18 mouse cellular contexts compared by ENCODE assay signal in the genomic region with DNA sequence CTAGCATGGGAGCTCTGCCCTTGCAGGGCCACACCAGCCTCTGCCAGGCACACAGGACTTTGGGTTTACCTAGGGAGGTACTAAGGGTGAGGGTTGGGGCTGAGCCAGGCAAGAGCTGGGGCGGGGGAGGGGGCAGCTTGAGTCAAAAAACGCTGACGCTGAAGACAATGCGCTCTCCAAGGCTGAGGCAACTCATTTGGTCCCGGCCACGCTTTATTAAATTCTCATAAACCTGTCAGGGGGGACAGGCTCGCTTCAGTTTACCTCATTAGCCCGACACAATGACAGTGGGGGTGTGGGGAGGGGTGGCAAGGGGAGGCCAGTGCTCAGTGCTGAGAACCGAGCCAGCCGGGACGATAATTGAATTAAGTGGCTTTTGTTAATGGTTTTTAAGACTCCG. TPM values are rescaled to one million over a fixed set of nuclear protein-coding genes. Genes with fewer than 3 reads are reported as not detected.
DNase-seq lines count a peak whose midpoint lies in the region; ATAC-seq and TF ChIP-seq lines count a peak whose summit lies in the region.
"Had no signal": no experiment of that assay in that cellular context is flagged by ENCODE, and none has a peak within 500 bp of the region (broad histone marks: within the 10 kb centered on the region; RNA-seq: fewer than 3 reads in every experiment).

No protein-coding gene starts in this region.

- no peaks in the 10 kb centered on the region for H3K36me3 ChIP-seq in midbrain, embryonic 14.5 days (ENCODE audit: control insufficient read depth, insufficient read depth, low read length)
- H3K36me3 ChIP-seq: liver, embryonic 12.5 days had no signal

- peak; percentile 19 for DNase-seq in kidney, adult 9 months
- DNase-seq in kidney, adult 11 months = no peak
- DNase-seq in brain, embryonic 14.5 days (ENCODE audit: low read depth) = peak; percentile 71
- peak; percentile 47 for DNase-seq in embryo, embryonic 9.5 days (ENCODE audit: extremely low spot score)
- peak; percentile 57 for DNase-seq in midbrain, embryonic 14.5 days
- DNase-seq in thymus, postnatal 14 days = no peak
- DNase-seq: cerebellum, adult 9-10 months; gastrocnemius, adult 2 months; heart, postnatal 4 days had no signal

- 3% methylated on average over 12 of the region's 12 CpGs for WGBS in midbrain, embryonic 14.5 days

- peaks cover 32% of the 10 kb centered on the region for H3K27me3 ChIP-seq in midbrain, embryonic 14.5 days (ENCODE audit: control insufficient read depth, insufficient read depth, low read length)

- no peak for TF ChIP-seq CTCF in brain, embryonic 14.5 days (IDR thresholded peaks at IDR 0.05; ENCODE audit: borderline replicate concordance, extremely low read depth, insufficient read depth, insufficient read length)

- no peak; the same call in 1 of the 2 replicates for ATAC-seq in midbrain, embryonic 14.5 days (ENCODE audit: low FRiP score, low TSS enrichment)
- no peak for ATAC-seq in erythroid progenitor cell, adult 5-6 weeks (replicated peaks; ENCODE audit: low FRiP score, poor library complexity, severe bottlenecking)
- ATAC-seq in CD4-positive, CD25-positive, alpha-beta regulatory T cell, adult 4 months = no peak
- ATAC-seq: liver, embryonic 12.5 days; lung, postnatal 0 days had no signal

- no peak overlapping the region for H3K27ac ChIP-seq in midbrain, embryonic 14.5 days (replicated peaks; ENCODE audit: low read depth, low read length)
- H3K27ac ChIP-seq: gastrocnemius, adult 2 months; left cerebral cortex, adult 2 months; liver, embryonic 12.5 days had no signal

- no peaks in the 10 kb centered on the region for H3K9me3 ChIP-seq in midbrain, embryonic 14.5 days (ENCODE audit: control insufficient read depth, low read length)
- H3K9me3 ChIP-seq: liver, embryonic 12.5 days had no signal

- H3K4me1 ChIP-seq in midbrain, embryonic 14.5 days (ENCODE audit: control insufficient read depth, insufficient read depth, low read length) = peaks cover 26% of the 10 kb centered on the region
- H3K4me1 ChIP-seq: liver, embryonic 12.5 days had no signal

- no peak overlapping the region for H3K4me2 ChIP-seq in midbrain, embryonic 14.5 days (ENCODE audit: low read length)
- H3K4me2 ChIP-seq: liver, embryonic 12.5 days had no signal

- H3K4me3 ChIP-seq in midbrain, embryonic 14.5 days (replicated peaks; ENCODE audit: low read depth, low read length) = no peak overlapping the region
- H3K4me3 ChIP-seq: gastrocnemius, adult 2 months; left cerebral cortex, adult 2 months; liver, embryonic 12.5 days had no signal

- no peak overlapping the region for H3K9ac ChIP-seq in midbrain, embryonic 14.5 days (replicated peaks; ENCODE audit: low read length)
- H3K9ac ChIP-seq: liver, embryonic 12.5 days had no signal

- no peak for TF ChIP-seq POLR2A in brain, embryonic 14.5 days (IDR thresholded peaks at IDR 0.05; ENCODE audit: borderline replicate concordance, extremely low read depth, insufficient read depth, insufficient read length, poor library complexity, severe bottlenecking)

RNA-seq across cellular contexts. Expression of a gene that starts 13.9 kb away (rescaled TPM):
- polyA plus RNA-seq in brain, embryonic 14.5 days (2012; rRNA removed) = 0.08 TPM in 1 of 2 replicates, not detected in the other
- not detected in 2 replicates for polyA plus RNA-seq in midbrain, embryonic 14.5 days (2014; fragmentation: Nextera tagmentation; extraction: Ambion mirVana)
- total RNA-seq in erythroid progenitor cell, adult 5-6 weeks (2015; ENCODE audit: low replicate concordance) = not detected in 2 replicates
- not detected in 2 replicates for total RNA-seq in erythroid progenitor cell, adult 5-6 weeks (2017; ENCODE audit: low replicate concordance)
- polyA plus RNA-seq in CD4-positive, CD25-positive, alpha-beta regulatory T cell, adult 4 months (2017; shearing (Covaris generic)) = not detected
- total RNA-seq: gastrocnemius, adult 2 months; heart, postnatal 4 days had no signal
- polyA plus RNA-seq: large intestine, adult 2 months; liver, embryonic 12.5 days; lung, postnatal 0 days; spleen, adult 2 months; testis, adult 2 months; urinary bladder, adult 2 months had no signal

RNA-seq across cellular contexts. Expression of a gene that starts 20.2 kb away (rescaled TPM):
- 0.10 and 0.18 TPM in 2 replicates for polyA plus RNA-seq in brain, embryonic 14.5 days (2012; rRNA removed)
- 0.15 and 0.24 TPM in 2 replicates for polyA plus RNA-seq in midbrain, embryonic 14.5 days (2014; fragmentation: Nextera tagmentation; extraction: Ambion mirVana)
- total RNA-seq in erythroid progenitor cell, adult 5-6 weeks (2015; ENCODE audit: low replicate concordance) = not detected in 2 replicates
- not detected in 2 replicates for total RNA-seq in erythroid progenitor cell, adult 5-6 weeks (2017; ENCODE audit: low replicate concordance)
- polyA plus RNA-seq in CD4-positive, CD25-positive, alpha-beta regulatory T cell, adult 4 months (2017; shearing (Covaris generic)) = not detected
- total RNA-seq: gastrocnemius, adult 2 months; heart, postnatal 4 days had no signal
- polyA plus RNA-seq: large intestine, adult 2 months; liver, embryonic 12.5 days; lung, postnatal 0 days; spleen, adult 2 months; urinary bladder, adult 2 months had no signal

RNA-seq across cellular contexts. Expression of a gene that starts 35.4 kb away (rescaled TPM):
- polyA plus RNA-seq in brain, embryonic 14.5 days (2012; rRNA removed) = 4.8 and 9.5 TPM in 2 replicates
- 8.2 and 8.5 TPM in 2 replicates for polyA plus RNA-seq in midbrain, embryonic 14.5 days (2014; fragmentation: Nextera tagmentation; extraction: Ambion mirVana)
- total RNA-seq in erythroid progenitor cell, adult 5-6 weeks (2015; ENCODE audit: low replicate concordance) = not detected in 2 replicates
- total RNA-seq in erythroid progenitor cell, adult 5-6 weeks (2017; ENCODE audit: low replicate concordance) = not detected in 2 replicates
- polyA plus RNA-seq in CD4-positive, CD25-positive, alpha-beta regulatory T cell, adult 4 months (2017; shearing (Covaris generic)) = not detected
- total RNA-seq: gastrocnemius, adult 2 months; heart, postnatal 4 days; left cerebral cortex, adult 2 months had no signal
- polyA plus RNA-seq: large intestine, adult 2 months; liver, embryonic 12.5 days; lung, postnatal 0 days; spleen, adult 2 months; urinary bladder, adult 2 months had no signal

Comparison
In these comparisons a context has a peak if more than half of its experiments do, and no peak if none do; other contexts are left out.
1. DNase-seq: peak in kidney, adult 9 months (single experiment), brain, embryonic 14.5 days (single experiment), embryo, embryonic 9.5 days (single experiment) and midbrain, embryonic 14.5 days (single experiment); none in kidney, adult 11 months (single experiment) and thymus, postnatal 14 days (single experiment).